Mouse (Mus musculus) bone marrow macrophage, adult 2 months (primary cell): ENCODE measurements around the gene Epb41l2.

Experiments
- CTCF ChIP-seq: IDR thresholded peaks from 2 replicates; pipeline ENCODE4 v1.5.1; 2012; ENCODE audit warnings: low read depth, mild to moderate bottlenecking, low read length, moderate library complexity
- POLR2A ChIP-seq: IDR thresholded peaks from 2 replicates; pipeline ENCODE4 v1.6.1; 2012; ENCODE audit warnings: mild to moderate bottlenecking, low read depth, low read length, borderline replicate concordance

- TF ChIP-seq POLR2A (no peak), CTCF (no peak)
Observed at GRCm38 (mm10) chr10:25457996-25458395, 98.4 kb downstream of the Epb41l2 start.
